Mouse (Mus musculus) stomach, embryonic 14.5 days (tissue): ENCODE measurements around the gene Ikbke. TPM values are rescaled to one million over a fixed set of nuclear protein-coding genes. Genes with fewer than 3 reads are reported as not detected.
A peak's percentile ranks its signal among the peaks of the same experiment; 100 is the strongest.

Experiments
- ATAC-seq: fragments of 200-750 bp; cut with Nextera tagmentation; 2 replicates; pipeline ENCODE4 v1.8.0; 2017; ENCODE audit warnings: low read depth, moderate TSS enrichment; ENCODE audit not compliant: insufficient number of reproducible peaks, insufficient read depth, low FRiP score
- H3K27ac ChIP-seq: fragments of 300-500 bp; sonication (generic); 2 replicates; pipeline ENCODE4 v1.5.1; 2014; ENCODE audit warnings: mild to moderate bottlenecking, low read length, moderate library complexity, mixed read lengths
- H3K27me3 ChIP-seq: fragments of 300-500 bp; sonication (generic); 2 replicates; pipeline ENCODE4 v1.6.1; 2014; ENCODE audit warnings: low read length, control low read depth, mixed read lengths; ENCODE audit not compliant: control insufficient read depth, insufficient read depth
- H3K36me3 ChIP-seq: fragments of 300-500 bp; sonication (generic); 2 replicates; pipeline ENCODE4 v1.6.1; 2014; ENCODE audit warnings: mild to moderate bottlenecking, control low read depth, low read length, moderate library complexity, mixed read lengths; ENCODE audit not compliant: control insufficient read depth, insufficient read depth
- H3K4me1 ChIP-seq: fragments of 300-500 bp; sonication (generic); 2 replicates; pipeline ENCODE4 v1.6.1; 2014; ENCODE audit warnings: low read length, control low read depth, mixed read lengths; ENCODE audit not compliant: control insufficient read depth, insufficient read depth
- H3K4me2 ChIP-seq: fragments of 300-500 bp; sonication (generic); replicated peaks from 2 replicates; pipeline ENCODE4 v1.6.1; 2014; ENCODE audit warnings: low read depth, low read length, control low read depth
- H3K4me3 ChIP-seq: fragments of 300-500 bp; sonication (generic); 2 replicates; pipeline ENCODE4 v1.5.1; 2014; ENCODE audit warnings: low read depth, low read length, control low read depth
- H3K9ac ChIP-seq: fragments of 300-500 bp; sonication (generic); replicated peaks from 2 replicates; pipeline ENCODE4 v1.6.1; 2014; ENCODE audit warnings: low read depth, mild to moderate bottlenecking, control low read depth, low read length, moderate library complexity, mixed read lengths
- H3K9me3 ChIP-seq: fragments of 300-500 bp; sonication (generic); 2 replicates; pipeline ENCODE4 v1.6.1; 2016; ENCODE audit warnings: low read depth, low read length, control low read depth; ENCODE audit not compliant: control insufficient read depth
- WGBS: fragments of 180-500 bp; shearing (Covaris S2); extraction: QIAGEN DNeasy Blood & Tissue Kit; methylation state at CpG from one replicate; pipeline ENCODE4 v1.1.7; 2014; 5-methylcytosine and 5-hydroxymethylcytosine counted together
- polyA plus RNA-seq: library from polyadenylated mRNA; unstranded; fragments of >200 nt; fragmentation: Nextera tagmentation; extraction: Ambion mirVana; gene quantifications from 2 replicates; pipeline ENCODE4 v1.2.1, GENCODE M21; 2014

Ikbke gene
- polyA plus RNA-seq, 1 experiment from 2014 or later = 6.1 TPM

DNA sequence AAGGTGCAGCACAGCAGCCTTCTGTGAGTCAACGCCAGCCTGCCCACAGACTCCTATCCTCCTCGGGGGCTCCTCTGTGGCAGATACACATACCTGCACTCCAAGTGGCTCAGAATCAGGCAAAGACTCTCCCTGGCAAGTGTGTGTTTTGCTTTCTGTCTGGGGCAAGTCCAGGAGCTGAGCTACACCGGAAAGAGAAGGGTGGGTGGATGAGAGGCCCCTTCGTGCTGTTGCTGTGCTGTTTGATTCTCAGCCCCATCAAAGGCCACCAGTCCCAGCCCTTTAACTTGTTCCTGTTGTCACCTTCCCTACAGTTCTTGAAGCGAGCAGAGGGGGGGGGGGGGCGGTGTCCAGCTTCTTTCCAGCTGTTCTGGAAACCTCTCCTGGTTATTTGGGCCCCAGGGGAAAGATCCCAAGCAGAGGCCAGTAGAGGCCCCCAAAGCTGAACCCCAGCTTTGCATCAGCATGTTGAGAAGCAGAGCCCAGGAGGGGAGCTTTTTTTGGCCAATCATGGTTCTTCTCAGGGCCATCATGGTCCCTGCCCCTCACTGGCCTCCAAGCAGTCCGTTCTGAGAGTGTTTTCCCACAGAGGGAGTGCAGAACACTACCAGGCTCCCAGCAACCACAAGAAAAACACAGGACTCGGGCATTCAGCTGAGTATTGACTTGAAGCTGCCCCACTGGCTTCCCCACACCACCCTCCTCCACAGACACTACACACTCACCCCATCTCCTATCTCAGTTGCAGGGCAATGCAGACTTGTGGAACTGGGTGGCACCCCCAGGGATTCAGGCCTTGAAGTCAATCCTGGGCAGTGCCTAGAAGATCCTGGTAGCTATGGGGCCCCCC, 575 bp downstream of the Ikbke start:
- Histone ChIP-seq H3K9me3 (no peaks in the 10 kb centered on the region), H3K4me2 (peak overlapping the region; percentile 60), H3K9ac (peak overlapping the region; percentile 36; the same call in 1 of the 2 replicates), H3K27me3 (no peaks in the 10 kb centered on the region), H3K4me3 (peak overlapping the region; percentile 34), H3K36me3 (no peaks in the 10 kb centered on the region), H3K4me1 (0 out of 2 replicates have a peak, but pooled peaks cover 9% of the 10 kb centered on the region), H3K27ac (peak overlapping the region; percentile 13; the same call in 1 of the 2 replicates)
- 31% methylated on average over 8 of the region's 8 CpGs for WGBS
- ATAC-seq = no peak

DNA sequence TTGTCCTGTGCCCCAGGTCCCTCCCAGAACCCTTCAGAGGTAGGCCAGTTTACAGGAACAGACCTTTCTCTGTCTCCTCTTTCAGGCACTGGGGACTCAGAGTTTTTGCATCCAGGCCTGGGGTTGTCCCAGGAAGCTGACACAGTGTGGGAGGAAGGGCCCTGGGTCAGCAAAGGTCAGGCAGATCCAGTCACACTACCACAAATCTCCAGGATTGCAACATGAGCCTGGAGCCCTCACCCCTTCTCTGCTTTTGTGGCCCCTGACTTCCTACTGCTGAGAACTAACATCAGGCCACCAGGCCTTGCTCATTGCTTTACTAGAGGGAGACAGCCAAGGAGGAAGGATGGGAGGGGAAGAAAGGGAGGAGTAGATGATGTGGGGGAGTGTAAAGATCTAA, 2.6 kb downstream of the Ikbke start:
- ATAC-seq = no peak
- Histone ChIP-seq H3K4me2 (no peak overlapping the region), H3K4me3 (no peak overlapping the region), H3K36me3 (no peaks in the 10 kb centered on the region), H3K27me3 (no peaks in the 10 kb centered on the region), H3K9ac (no peak overlapping the region), H3K4me1 (0 out of 2 replicates have a peak, but pooled peaks cover 9% of the 10 kb centered on the region), H3K9me3 (no peaks in the 10 kb centered on the region), H3K27ac (no peak overlapping the region)

DNA sequence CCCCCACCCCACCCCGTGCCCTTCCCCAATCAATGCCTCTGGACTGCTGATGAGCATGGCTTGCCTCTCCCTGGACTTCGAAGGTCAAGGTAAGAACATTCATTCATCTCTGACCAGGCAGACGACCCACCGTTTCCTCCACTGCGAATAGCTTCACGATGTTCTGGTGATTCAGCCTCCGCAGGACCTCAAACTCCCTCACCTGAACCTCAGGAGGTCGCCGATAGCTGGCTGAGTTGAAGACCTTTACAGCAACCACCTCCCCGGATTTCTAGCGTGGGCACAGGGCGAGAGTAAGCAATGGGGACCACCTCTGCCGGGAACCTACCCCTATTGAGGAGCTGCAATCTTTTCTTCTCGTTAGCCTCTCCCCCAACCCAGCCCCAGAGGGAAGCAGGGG, 3.8 kb downstream of the Ikbke start:
- Histone ChIP-seq H3K9ac (no peak overlapping the region), H3K4me3 (no peak overlapping the region), H3K4me2 (no peak overlapping the region), H3K36me3 (no peaks in the 10 kb centered on the region), H3K27ac (no peak overlapping the region), H3K9me3 (no peaks in the 10 kb centered on the region), H3K27me3 (no peaks in the 10 kb centered on the region), H3K4me1 (0 out of 2 replicates have a peak, but pooled peaks cover 9% of the 10 kb centered on the region)
- ATAC-seq = no peak
- WGBS = 68% methylated on average over 14 of the region's 14 CpGs

DNA sequence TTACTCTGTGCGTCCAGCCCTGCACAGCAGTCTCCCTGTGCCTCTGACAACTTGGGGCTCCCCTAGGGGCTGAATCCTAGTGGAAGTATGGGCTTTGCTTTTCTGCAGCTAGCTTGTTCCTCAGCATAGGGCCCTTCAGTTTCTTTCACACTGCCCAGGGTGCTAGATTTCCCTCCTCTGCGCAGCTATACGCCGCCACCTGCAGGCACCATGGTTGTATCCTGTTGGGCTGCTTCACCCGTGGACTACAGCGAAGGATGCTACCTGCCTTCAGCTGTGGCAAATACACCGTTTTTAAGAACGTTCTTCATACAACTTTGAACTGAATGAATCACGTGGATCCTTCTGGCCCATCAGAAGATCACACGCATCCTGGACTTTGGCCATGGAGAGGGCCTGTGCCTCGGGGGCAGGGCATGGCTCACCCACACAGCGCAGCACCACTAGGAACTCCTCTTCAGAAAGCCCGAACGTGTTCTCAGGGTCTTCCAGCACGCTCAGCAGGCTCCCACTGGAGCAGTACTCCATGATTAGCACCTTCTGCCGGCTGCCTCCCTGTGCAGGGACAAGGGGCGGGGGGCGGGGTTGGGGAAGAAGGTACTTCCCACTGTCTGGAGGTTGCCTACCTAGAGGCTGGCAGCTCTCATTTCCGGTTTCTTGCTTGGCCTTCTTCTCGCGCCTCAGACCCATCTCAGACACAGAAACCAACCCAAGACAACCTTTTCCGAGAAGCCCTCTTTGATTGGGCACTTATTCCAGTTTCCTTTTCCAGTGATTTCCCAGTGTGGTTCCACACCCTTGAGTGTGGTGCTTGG, 4.5 kb downstream of the Ikbke start:
- H3K36me3 ChIP-seq = no peaks in the 10 kb centered on the region
- H3K27ac ChIP-seq = no peak overlapping the region
- H3K27me3 ChIP-seq = no peaks in the 10 kb centered on the region
- H3K4me3 ChIP-seq = no peak overlapping the region
- H3K4me2 ChIP-seq = no peak overlapping the region
- no peak overlapping the region for H3K9ac ChIP-seq
- 0 out of 2 replicates have a peak, but pooled peaks cover 7% of the 10 kb centered on the region for H3K4me1 ChIP-seq
- 41% methylated on average over 22 of the region's 22 CpGs for WGBS
- H3K9me3 ChIP-seq = no peaks in the 10 kb centered on the region
- ATAC-seq = no peak

DNA sequence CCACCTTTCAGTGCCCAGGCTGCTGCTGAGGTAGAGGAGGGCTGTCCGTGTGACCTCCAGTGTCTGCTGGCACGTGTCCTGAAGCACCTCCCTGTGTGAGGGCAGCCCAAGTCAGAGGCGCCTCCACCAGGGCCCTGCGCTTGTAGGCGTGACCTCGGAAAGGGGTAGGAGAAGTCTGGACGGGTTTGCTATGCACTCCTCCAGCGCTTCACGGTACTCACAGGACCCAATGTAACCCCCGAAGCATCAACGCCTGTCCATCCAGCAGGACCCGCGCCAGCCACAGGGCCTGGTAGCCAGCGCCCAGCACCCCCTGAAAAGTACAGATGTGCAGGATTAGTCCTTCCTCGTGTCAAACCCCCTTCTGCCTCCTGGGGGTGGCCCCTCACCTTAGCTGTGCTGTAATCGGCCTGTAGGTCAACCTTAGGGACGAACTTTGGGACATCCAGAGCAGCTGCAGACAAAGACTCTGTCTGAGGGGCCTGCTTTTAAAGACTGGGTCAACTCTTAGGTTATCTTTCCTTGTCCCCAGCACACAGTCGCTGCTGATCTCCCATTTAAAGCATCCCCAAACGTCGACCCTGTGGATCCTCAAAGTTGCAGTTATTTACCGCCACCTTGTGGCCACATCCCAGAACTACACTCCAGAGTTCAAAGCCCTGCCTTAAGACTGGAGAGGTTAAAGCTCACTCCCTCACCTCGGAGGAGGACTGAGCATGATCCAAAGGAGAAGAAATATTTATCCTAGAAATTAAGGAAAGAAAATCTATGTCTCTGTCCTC, 9.4 kb downstream of the Ikbke start:
- 39% methylated on average over 22 of the region's 22 CpGs for WGBS
- ATAC-seq = peak; percentile 15
- no peak overlapping the region for H3K4me2 ChIP-seq

DNA sequence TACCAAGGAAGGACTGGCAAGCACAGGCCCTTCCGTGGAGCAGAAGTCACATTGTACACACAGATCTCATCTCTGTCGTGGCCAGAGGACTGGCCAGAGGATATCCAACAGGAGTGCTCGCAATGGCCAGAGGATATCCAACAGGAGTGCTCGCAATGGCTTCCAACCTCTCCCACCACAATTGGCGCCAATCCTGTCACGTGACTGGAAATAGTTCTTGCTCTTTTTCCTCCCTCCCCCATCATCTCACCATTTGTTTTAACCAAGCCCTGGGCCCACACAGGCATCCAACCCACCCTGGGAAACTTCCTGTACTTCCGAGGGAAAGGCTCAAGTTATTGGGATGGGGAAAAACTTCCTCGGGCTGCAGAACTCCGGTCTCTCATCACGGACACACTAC, 10.6 kb downstream of the Ikbke start:
- H3K4me1 ChIP-seq = no peaks in the 10 kb centered on the region
- 84% methylated on average over 10 of the region's 10 CpGs for WGBS

More for the DNA sequence above, 9.4 kb downstream of the Ikbke start:
- H3K4me1 ChIP-seq = no peaks in the 10 kb centered on the region
- H3K9ac ChIP-seq = no peak overlapping the region
- 0 out of 2 replicates have a peak, but pooled peaks cover 2% of the 10 kb centered on the region for H3K36me3 ChIP-seq
- no peak overlapping the region for H3K27ac ChIP-seq
- no peaks in the 10 kb centered on the region for H3K27me3 ChIP-seq
- no peaks in the 10 kb centered on the region for H3K9me3 ChIP-seq
- no peak overlapping the region for H3K4me3 ChIP-seq

DNA sequence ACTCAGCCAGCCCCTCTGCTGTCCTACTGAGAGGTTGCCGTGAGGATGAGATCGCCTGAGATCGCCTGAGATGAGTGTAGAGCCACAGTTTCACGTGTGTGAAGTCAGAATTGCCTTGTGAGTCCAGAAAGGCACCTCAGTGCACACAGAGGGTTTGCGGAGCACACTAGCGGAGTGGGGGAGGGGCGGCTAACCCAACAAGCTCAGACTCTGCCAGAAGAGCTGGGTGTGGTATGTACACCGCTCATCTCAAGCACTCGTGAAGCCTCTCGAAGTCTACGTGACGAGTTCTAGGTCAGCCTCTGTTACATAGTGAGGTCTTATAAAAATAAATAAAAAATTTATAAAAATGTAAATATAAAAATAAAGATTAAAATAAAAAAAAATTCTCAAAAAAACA, 15.5 kb downstream of the Ikbke start:
- Histone ChIP-seq H3K4me2 (no peak overlapping the region), H3K9ac (no peak overlapping the region), H3K9me3 (no peaks in the 10 kb centered on the region), H3K36me3 (0 out of 2 replicates have a peak, but pooled peaks cover 2% of the 10 kb centered on the region), H3K4me3 (no peak overlapping the region), H3K27me3 (no peaks in the 10 kb centered on the region), H3K4me1 (no peaks in the 10 kb centered on the region), H3K27ac (no peak overlapping the region)
- 68% methylated on average over 12 of the region's 12 CpGs for WGBS
- peak; percentile 33; the same call in 1 of the 2 replicates for ATAC-seq

More for the DNA sequence above, 10.6 kb downstream of the Ikbke start:
- H3K4me2 ChIP-seq = no peak overlapping the region
- no peak overlapping the region for H3K27ac ChIP-seq
- H3K9me3 ChIP-seq = no peaks in the 10 kb centered on the region
- no peaks in the 10 kb centered on the region for H3K27me3 ChIP-seq
- H3K4me3 ChIP-seq = no peak overlapping the region
- ATAC-seq = no peak
- no peak overlapping the region for H3K9ac ChIP-seq
- 0 out of 2 replicates have a peak, but pooled peaks cover 2% of the 10 kb centered on the region for H3K36me3 ChIP-seq

DNA sequence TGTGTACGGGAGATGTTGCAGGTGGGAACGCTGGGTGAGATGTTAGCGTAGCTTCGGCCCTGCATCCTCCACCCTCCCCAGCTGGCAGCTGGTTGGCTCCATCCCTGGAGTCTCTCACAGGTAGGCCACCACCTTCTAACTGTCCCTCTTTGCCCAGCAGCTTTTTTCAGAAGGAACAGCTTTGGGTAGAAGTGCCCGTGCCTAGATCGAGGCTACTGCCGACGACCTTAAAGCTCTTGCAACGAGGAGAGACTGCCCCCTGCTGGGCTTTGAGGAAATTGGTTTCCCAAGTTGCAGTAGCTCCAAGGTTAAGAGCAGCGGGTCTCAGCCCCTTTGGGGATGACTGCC, 19.1 kb downstream of the Ikbke start:
- Histone ChIP-seq H3K4me3 (no peak overlapping the region), H3K9me3 (no peaks in the 10 kb centered on the region), H3K4me2 (no peak overlapping the region), H3K27ac (no peak overlapping the region), H3K27me3 (no peaks in the 10 kb centered on the region), H3K4me1 (no peaks in the 10 kb centered on the region), H3K36me3 (no peaks in the 10 kb centered on the region), H3K9ac (no peak overlapping the region)
- WGBS = 27% methylated on average over 10 of the region's 10 CpGs
- 0 out of 2 replicates have a peak, but pooled peaks have one; percentile 15 for ATAC-seq
